Mouse (Mus musculus): ENCODE measurements around the gene Rnase9. TPM values are rescaled to one million over a fixed set of nuclear protein-coding genes. Genes with fewer than 3 reads are reported as not detected.

The Rnase9 gene
- polyA plus RNA-seq (2017; shearing (Covaris generic)), result not detected

DNA sequence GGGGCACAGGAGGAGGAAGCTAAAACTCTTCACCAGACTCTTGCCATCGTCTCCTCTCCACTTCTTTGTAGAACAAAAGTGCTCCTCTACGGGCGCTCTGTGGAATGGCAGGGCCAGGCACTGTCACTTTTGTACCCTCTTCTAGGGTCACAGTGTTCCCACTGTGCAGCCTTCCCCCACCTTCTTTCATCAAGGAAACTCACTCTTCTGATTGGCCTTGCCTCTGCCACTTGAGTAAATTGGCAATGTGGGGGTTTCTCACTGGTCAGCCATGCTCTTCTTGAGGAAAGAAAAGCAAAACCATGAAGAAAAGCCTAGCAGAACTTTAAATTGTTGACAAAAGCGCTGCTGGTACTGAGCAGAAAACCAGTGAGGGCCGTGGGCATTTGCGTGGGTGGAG lies at the start of gene Rnase9:
Rnase9 (minus strand) TSS at position 101 of the 400 bp plus-strand sequence.

DNA sequence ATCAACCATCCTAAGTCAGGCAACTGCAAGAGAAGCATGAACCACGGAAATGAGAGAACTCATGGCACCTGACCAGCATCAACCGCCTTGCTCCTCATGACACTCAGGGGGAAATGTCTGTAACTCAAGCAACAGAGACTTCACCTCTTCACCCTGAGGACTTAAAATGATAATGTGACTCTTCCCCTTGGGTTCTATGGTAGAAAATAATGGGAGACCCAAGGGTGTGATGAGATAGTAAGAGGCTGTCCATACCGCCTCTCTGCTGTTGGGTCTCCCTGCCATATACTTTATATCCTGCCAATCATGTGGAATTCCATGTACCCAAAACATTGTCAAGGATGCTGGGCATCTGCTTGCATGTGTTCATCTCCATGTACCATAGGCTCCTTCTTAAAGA lies 32.7 kb upstream of the Rnase9 start, which contains the start of gene Olfr750:
Olfr750 (minus strand) TSS at position 101 of the 400 bp plus-strand sequence.

DNA sequence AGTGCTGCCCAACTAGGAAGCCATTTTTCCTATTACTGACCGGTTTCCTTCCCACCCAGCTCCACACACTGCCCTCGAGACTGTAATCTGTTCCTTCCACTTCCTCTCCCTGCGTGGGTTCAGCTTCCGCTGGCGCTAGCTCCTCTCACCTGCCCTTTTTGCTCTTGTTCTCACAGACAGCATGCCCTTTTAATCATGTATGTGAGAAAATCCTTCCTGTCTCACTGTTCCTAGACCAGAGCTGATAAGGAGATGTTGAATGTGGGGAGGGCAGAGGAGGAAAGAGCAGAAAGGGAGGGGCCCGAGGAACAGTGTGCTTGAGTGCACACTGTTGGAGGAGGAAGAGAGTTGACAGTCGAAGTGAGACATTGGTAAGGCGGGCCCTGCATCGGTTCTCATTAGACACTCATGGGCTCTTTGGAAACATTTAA lies 15.7 kb upstream of the Rnase9 start, which contains the start of gene Rnase12:
Rnase12 (minus strand) TSS at position 261 of the 431 bp plus-strand sequence.

DNA sequence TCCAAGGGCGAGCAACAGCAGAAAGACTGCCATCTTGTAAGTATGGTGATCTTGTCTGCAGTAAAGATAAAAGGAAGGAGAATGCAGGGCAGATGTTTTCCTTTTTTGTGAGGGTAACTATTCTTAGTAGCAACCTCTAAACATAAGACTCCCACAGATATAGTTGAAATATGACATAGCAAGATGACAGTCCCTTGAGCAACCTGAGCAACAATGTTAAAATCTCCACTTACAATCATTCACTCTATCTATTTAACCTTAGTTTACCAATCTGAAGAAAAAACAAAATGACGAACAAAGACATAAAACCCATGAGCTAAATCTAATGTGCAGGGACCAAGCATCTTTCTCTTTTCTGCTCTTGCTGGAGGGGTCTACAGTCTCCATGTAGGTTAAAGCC lies 8.4 kb upstream of the Rnase9 start, which contains the start of gene Rnase11:
Rnase11 (minus strand) TSS at position 101 of the 400 bp plus-strand sequence.

DNA sequence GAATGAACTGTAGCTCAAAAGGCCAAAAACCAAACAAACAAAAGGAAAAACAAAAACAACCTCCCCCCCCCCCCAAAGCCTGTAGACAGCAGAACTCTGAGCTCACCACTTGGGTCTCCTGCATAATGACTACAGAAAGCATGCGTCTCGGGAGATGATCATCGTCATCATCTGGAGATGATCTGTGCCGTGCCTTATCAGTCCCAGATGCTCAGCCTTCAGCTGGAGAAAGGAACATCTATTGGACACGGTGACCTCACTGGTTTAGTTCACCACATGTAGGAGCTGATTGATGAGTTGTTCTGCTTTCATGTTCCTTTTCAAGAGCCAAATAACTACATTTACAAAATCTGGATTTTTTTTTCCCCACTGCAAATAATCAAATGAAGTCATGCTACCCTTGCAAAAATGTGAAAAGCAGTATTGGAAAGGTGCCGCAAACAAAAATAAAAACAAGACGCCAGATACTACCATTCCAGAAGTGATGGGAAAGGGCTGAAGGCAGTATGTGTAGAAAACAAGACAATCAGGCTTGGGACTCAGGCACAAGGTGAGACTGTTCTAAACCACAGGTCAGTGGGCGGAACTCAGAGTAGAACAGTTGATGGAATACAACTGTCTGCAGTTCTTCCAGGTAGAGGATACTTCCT lies 34.4 kb downstream of the Rnase9 start, which contains the start of gene Rnase10:
Rnase10 (plus strand) TSS at position 600 of the 650 bp plus-strand sequence.

Other genes with a start within 250 kb of the Rnase9 start
- gene Ccnb1ip1, start 234.1 kb downstream of the Rnase9 start, polyA plus RNA-seq (2017; shearing (Covaris generic)), result under 1 TPM in 1 of 2 experiments, not detected in 1; 0.37 TPM
- 10 to 100 TPM; 74.4 to 87.3 TPM for gene Parp2, start 234.0 kb downstream of the Rnase9 start, polyA plus RNA-seq (2017; shearing (Covaris generic))
- 10 to 100 TPM; 20.6 to 24.3 TPM for gene Tep1, start 171.3 kb downstream of the Rnase9 start, polyA plus RNA-seq (2017; shearing (Covaris generic))
- gene Klhl33, start 144.4 kb downstream of the Rnase9 start, polyA plus RNA-seq (2017; shearing (Covaris generic)), result under 1 TPM; 0.33 to 0.40 TPM
- gene Osgep, start 117.0 kb downstream of the Rnase9 start, polyA plus RNA-seq (2017; shearing (Covaris generic)), result 100 to 1,000 TPM in 1 of 2 experiments, 10 to 100 TPM in 1; 95.6 to 104 TPM
- 10 to 100 TPM; 50.0 to 51.6 TPM for gene Apex1, start 116.9 kb downstream of the Rnase9 start, polyA plus RNA-seq (2017; shearing (Covaris generic))
- gene Pip4p1, start 111.0 kb downstream of the Rnase9 start, polyA plus RNA-seq (2017; shearing (Covaris generic)), result 10 to 100 TPM; 67.6 to 81.9 TPM
- 10 to 100 TPM; 47.8 to 51.5 TPM for gene Pnp, start 110.8 kb downstream of the Rnase9 start, polyA plus RNA-seq (2017; shearing (Covaris generic))
- not detected for gene Gm49342, start 97.4 kb downstream of the Rnase9 start, polyA plus RNA-seq (2017; shearing (Covaris generic))
- gene Pnp2, start 85.9 kb downstream of the Rnase9 start, polyA plus RNA-seq (2017; shearing (Covaris generic)), result 1 to 10 TPM in 1 of 2 experiments, under 1 TPM in 1; 0.95 to 1.1 TPM
- gene Rnase10, start 34.1 kb downstream of the Rnase9 start, polyA plus RNA-seq (2017; shearing (Covaris generic)), result 1 to 10 TPM in 1 of 2 experiments, under 1 TPM in 1; 0.37 to 1.0 TPM
- not detected for gene Rnase11, start 8.3 kb upstream of the Rnase9 start, polyA plus RNA-seq (2017; shearing (Covaris generic))
- gene Rnase12, start 15.8 kb upstream of the Rnase9 start, polyA plus RNA-seq (2017; shearing (Covaris generic)), result not detected
- 1 to 10 TPM in 1 of 2 experiments, under 1 TPM in 1; 0.68 to 4.6 TPM for gene Olfr750, start 32.6 kb upstream of the Rnase9 start, polyA plus RNA-seq (2017; shearing (Covaris generic))
- gene Rnase4, start 49.2 kb upstream of the Rnase9 start, polyA plus RNA-seq (2017; shearing (Covaris generic)), result 10 to 100 TPM; 16.4 to 19.1 TPM
- 1 to 10 TPM; 3.2 to 4.6 TPM for gene Ang, start 49.3 kb upstream of the Rnase9 start, polyA plus RNA-seq (2017; shearing (Covaris generic))
- not detected for gene Eddm3b, start 72.6 kb upstream of the Rnase9 start, polyA plus RNA-seq (2017; shearing (Covaris generic))
- 1 to 10 TPM; 2.1 to 5.0 TPM for gene Rnase6, start 82.0 kb upstream of the Rnase9 start, polyA plus RNA-seq (2017; shearing (Covaris generic))
- 1 to 10 TPM; 1.2 to 3.6 TPM for gene Rnase1, start 104.9 kb upstream of the Rnase9 start, polyA plus RNA-seq (2017; shearing (Covaris generic))
- gene Rnase2b, start 120.4 kb upstream of the Rnase9 start, polyA plus RNA-seq (2017; shearing (Covaris generic)), result not detected
- gene Ang2, start 157.3 kb upstream of the Rnase9 start, polyA plus RNA-seq (2017; shearing (Covaris generic)), result not detected
- gene Ear14, start 161.5 kb upstream of the Rnase9 start, polyA plus RNA-seq (2017; shearing (Covaris generic)), result not detected
- not detected for gene Rnase2a, start 214.2 kb upstream of the Rnase9 start, polyA plus RNA-seq (2017; shearing (Covaris generic))